Mouse (Mus musculus) heart, embryonic 11.5 days (tissue): Measurements from ENCODE around the gene Ccr8. TPM values are rescaled to one million over a fixed set of nuclear protein-coding genes. Genes with fewer than 3 reads are reported as not detected.

ENCODE experiments used
- polyA plus RNA-seq: library from polyadenylated mRNA; unstranded; fragments of >200 nt; fragmentation: Nextera tagmentation; extraction: Ambion mirVana; gene quantifications from 2 replicates; pipeline ENCODE4 v1.2.1, GENCODE M21; 2014

Ccr8 gene
- polyA plus RNA-seq, 1 experiment from 2014 or later: not detected

Other genes with a start within 250 kb of the Ccr8 start
- 39.9 and 49.5 TPM in 2 replicates for gene Wdr48, start 197.2 kb upstream of the Ccr8 start, polyA plus RNA-seq
- gene Gorasp1, start 154.5 kb upstream of the Ccr8 start, polyA plus RNA-seq: 18.0 and 20.3 TPM in 2 replicates
- gene Ttc21a, start 154.5 kb upstream of the Ccr8 start, polyA plus RNA-seq: 0.23 and 0.37 TPM in 2 replicates
- 3.3 and 4.2 TPM in 2 replicates for gene Csrnp1, start 107.5 kb upstream of the Ccr8 start, polyA plus RNA-seq
- 38.2 and 64.5 TPM in 2 replicates for gene Xirp1, start 68.5 kb upstream of the Ccr8 start, polyA plus RNA-seq
- 2.3 and 3.1 TPM in 2 replicates for gene Cx3cr1, start 22.2 kb upstream of the Ccr8 start, polyA plus RNA-seq
- 35.4 and 40.5 TPM in 2 replicates for gene Slc25a38, start 18.3 kb downstream of the Ccr8 start, polyA plus RNA-seq
- gene Rpsa, start 35.6 kb downstream of the Ccr8 start, polyA plus RNA-seq: 1,140 and 1,315 TPM in 2 replicates
- not detected in 2 replicates for gene Mobp, start 57.6 kb downstream of the Ccr8 start, polyA plus RNA-seq
- gene Myrip, start 209.4 kb downstream of the Ccr8 start, polyA plus RNA-seq: 0.11 and 0.15 TPM in 2 replicates